Mouse (Mus musculus) small intestine, adult 2 months (tissue): ENCODE results near the gene Faf1.

Experiments
- CTCF ChIP-seq: fragments of 200-500 bp; IDR thresholded peaks from 2 replicates; pipeline ENCODE4 v1.5.1; 2012; ENCODE audit warnings: low read depth, mild to moderate bottlenecking, control low read depth, inconsistent platforms, low read length, moderate library complexity, mixed read lengths; ENCODE audit not compliant: insufficient replicate concordance, insufficient read length; ENCODE audit errors: extremely low read depth
- POLR2A ChIP-seq: fragments of 200-500 bp; IDR thresholded peaks from 2 replicates; pipeline ENCODE4 v1.6.1; 2012; ENCODE audit warnings: low read depth, mild to moderate bottlenecking, control low read depth, inconsistent platforms, low read length, moderate library complexity

DNA sequence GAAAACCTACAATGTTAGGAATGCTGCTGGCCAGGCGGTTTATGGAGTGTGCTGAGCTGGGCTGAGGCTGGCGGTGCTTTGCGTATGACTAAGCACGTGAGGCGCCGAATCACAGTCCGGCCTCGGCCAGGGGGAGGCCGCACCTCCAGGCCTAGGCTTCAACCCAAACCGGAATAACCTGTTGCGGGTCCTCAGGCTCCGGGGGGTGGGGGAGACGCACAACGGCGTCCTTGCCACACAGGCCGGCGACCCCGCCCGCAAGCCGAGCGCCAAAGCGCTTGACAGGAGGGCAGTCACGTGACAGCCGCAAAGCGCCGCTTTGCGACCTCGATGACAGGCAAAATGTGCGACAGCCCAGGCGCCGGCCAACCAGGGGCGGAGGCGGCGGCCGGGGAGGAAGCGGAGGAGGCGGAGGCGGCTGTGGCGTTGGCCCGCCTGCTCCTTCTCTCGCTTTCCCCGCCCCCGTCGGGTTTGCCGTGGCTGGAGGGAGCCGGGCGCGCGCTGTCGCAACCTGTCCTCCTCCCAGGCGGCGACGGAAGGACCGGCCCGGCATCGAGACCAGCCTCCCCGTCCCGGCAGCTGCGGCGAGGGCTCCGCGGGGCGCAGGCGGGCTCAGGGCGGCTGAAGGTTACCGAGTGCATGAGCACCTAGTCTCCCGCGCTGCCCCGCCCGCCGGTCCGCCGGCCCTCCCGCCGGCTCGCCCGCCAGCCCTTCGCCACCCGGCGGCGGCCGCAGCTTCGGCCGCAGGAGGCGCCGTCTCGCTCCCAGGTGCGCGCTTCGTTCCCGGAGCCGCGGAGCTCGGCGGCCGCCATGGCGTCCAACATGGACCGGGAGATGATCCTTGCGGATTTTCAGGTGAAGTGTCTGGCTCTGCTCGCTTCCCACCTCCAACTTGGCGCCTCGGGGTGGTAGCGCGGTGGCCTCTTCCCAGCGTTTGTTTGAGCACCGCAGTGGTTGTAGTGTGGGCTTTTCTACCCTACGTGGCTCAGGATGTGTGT lies at the start of gene Faf1:
- TF ChIP-seq POLR2A: peak; percentile 76
- TF ChIP-seq CTCF: no peak
